Comparison of ENCODE assay signal across 12 mouse cellular contexts in the genomic region with DNA sequence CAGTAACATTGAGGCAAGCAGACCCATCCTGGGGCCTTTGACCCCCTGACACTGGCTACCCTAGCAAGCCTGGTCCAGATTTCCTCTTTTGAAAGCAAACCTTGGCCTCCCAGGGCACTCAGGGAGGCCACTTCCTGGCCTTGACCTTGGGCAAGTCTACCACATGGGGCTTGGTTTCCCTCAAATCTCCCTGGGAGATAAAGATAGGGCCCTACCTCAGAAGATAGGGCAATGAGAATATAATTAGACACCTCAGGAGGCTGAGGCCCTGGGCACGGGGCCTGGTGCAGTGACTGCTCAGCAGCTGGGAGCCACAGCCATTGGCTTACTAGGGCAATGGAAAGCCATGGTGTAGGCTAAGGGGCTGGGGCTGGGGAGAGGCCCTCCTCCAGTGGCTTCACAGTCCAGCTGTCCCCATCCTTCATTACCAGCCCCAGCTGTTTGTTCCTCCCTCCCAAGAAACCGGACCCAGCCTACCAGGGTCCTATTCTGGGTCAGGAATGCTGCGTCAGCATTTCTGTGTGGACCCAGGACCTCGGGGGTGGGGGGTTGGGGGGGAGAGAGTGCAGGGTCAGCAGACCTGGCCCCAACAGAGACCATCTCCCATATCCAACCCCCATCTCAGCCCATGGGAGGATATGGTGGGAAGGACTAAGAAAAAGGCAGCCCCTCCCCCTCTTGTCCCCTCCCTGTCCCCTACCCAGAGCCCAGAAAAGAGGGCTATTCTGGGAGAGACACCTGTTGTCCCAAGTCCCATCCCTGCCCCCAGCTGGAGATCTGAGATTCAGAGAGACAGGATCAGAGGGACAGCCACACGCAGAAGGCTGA. TPM values are rescaled to one million over a fixed set of nuclear protein-coding genes. Genes with fewer than 3 reads are reported as not detected.
DNase-seq lines count a peak whose midpoint lies in the region; ATAC-seq and TF ChIP-seq lines count a peak whose summit lies in the region.
"Had no signal": no experiment of that assay in that cellular context is flagged by ENCODE, and none has a peak within 500 bp of the region (broad histone marks: within the 10 kb centered on the region; RNA-seq: fewer than 3 reads in every experiment).

No protein-coding gene starts in this region.

- intact Hi-C loops in gastrocnemius, postnatal 36 days (cut with DNase I), result no loop called here
- intact Hi-C loops in left cerebral cortex, adult 2 months (cut with DNase I), result no loop called here

- peaks cover 23% of the 10 kb centered on the region for H3K4me1 ChIP-seq in kidney, embryonic 15.5 days

- H3K4me2 ChIP-seq in kidney, embryonic 15.5 days, result peak overlapping the region; percentile 88

- H3K27me3 ChIP-seq in kidney, embryonic 15.5 days, result peaks cover 3% of the 10 kb centered on the region; the same call in 1 of the 2 replicates

- no peaks in the 10 kb centered on the region for H3K9me3 ChIP-seq in kidney, embryonic 15.5 days (replicated peaks)

- DNase-seq in kidney, adult 8-10 months, result no peak
- peak; percentile 50 to 62 for DNase-seq in gastrocnemius, postnatal 36 days
- DNase-seq in mesoderm, embryonic 11.5 days (ENCODE audit: low read depth, low spot score), result peak; percentile 52
- no peak for DNase-seq in left cerebral cortex, adult 2 months (ENCODE audit: extremely low spot score in 1 of 2, low spot score in 2 of 2)
- no peak for DNase-seq in c-Kit-positive CD71-positive TER-119-positive erythroid progenitor cells, embryonic 14.5 days (ENCODE audit: low spot score)
- DNase-seq in kidney, postnatal 14 days, result no peak
- DNase-seq: adrenal gland, adult 8-10 months; kidney, adult 11 months; thymus, postnatal 4 days had no signal

- no peak overlapping the region for H3K27ac ChIP-seq in kidney, embryonic 15.5 days
- H3K27ac ChIP-seq in left cerebral cortex, adult 2 months, result no peak overlapping the region

- H3K36me3 ChIP-seq in kidney, embryonic 15.5 days, result no peaks in the 10 kb centered on the region

- ATAC-seq in kidney, embryonic 15.5 days (replicated peaks; ENCODE audit: low FRiP score), result peak; percentile 35; the same call in 1 of the 2 replicates
- ATAC-seq in common myeloid progenitor, adult 5-6 weeks (replicated peaks; ENCODE audit: low read depth, poor library complexity, severe bottlenecking), result peak; percentile 16

- peak overlapping the region; percentile 46 for H3K4me3 ChIP-seq in kidney, embryonic 15.5 days (replicated peaks)
- H3K4me3 ChIP-seq in left cerebral cortex, adult 2 months, result no peak overlapping the region
- H3K4me3 ChIP-seq: erythroblast, embryonic 14.5 days had no signal

- no peak for TF ChIP-seq CTCF in left cerebral cortex, adult 2 months (IDR thresholded peaks at IDR 0.05)

- H3K9ac ChIP-seq in kidney, embryonic 15.5 days, result no peak overlapping the region

- WGBS in kidney, embryonic 15.5 days, result 34% methylated on average over 5 of the region's 5 CpGs

RNA-seq across cellular contexts. Expression of a gene that starts 1.2 kb away (rescaled TPM):
- 1.6 and 1.8 TPM in 2 replicates for polyA plus RNA-seq in kidney, embryonic 15.5 days (2015; fragmentation: Nextera tagmentation; extraction: Ambion mirVana)
- 0.19 and 2.5 TPM in 2 replicates for total RNA-seq in common myeloid progenitor, adult 5-6 weeks (2017)
- 1,000 to 10,000 TPM; 1,495 to 1,823 TPM for total RNA-seq in gastrocnemius, postnatal 36 days (2021)
- total RNA-seq in left cerebral cortex, adult 2 months (2021), result 10 to 100 TPM in 1 of 2 experiments, 1 to 10 TPM in 1; 7.7 to 10.5 TPM

RNA-seq across cellular contexts. Expression of a gene that starts 10.9 kb away (rescaled TPM):
- 0.48 and 1.2 TPM in 2 replicates for polyA plus RNA-seq in kidney, embryonic 15.5 days (2015; fragmentation: Nextera tagmentation; extraction: Ambion mirVana)
- 0.41 and 0.63 TPM in 2 replicates for total RNA-seq in common myeloid progenitor, adult 5-6 weeks (2017)
- total RNA-seq in gastrocnemius, postnatal 36 days (2021), result under 1 TPM; 0.54 to 0.77 TPM
- 1 to 10 TPM; 1.2 to 1.4 TPM for total RNA-seq in left cerebral cortex, adult 2 months (2021)

RNA-seq across cellular contexts. Expression of a gene that starts 32.3 kb away (rescaled TPM):
- polyA plus RNA-seq in kidney, embryonic 15.5 days (2015; fragmentation: Nextera tagmentation; extraction: Ambion mirVana), result 19.4 and 21.4 TPM in 2 replicates
- total RNA-seq in common myeloid progenitor, adult 5-6 weeks (2017), result 23.2 and 28.2 TPM in 2 replicates
- total RNA-seq in gastrocnemius, postnatal 36 days (2021), result 10 to 100 TPM; 10.7 to 11.7 TPM
- 10 to 100 TPM; 34.3 to 38.3 TPM for total RNA-seq in left cerebral cortex, adult 2 months (2021)

RNA-seq across cellular contexts. Expression of a gene that starts 46.3 kb away (rescaled TPM):
- 0.72 and 1.00 TPM in 2 replicates for polyA plus RNA-seq in kidney, embryonic 15.5 days (2015; fragmentation: Nextera tagmentation; extraction: Ambion mirVana)
- total RNA-seq in common myeloid progenitor, adult 5-6 weeks (2017), result 0.92 and 1.6 TPM in 2 replicates
- total RNA-seq in gastrocnemius, postnatal 36 days (2021), result under 1 TPM; 0.25 to 0.26 TPM
- 1 to 10 TPM; 1.4 to 1.8 TPM for total RNA-seq in left cerebral cortex, adult 2 months (2021)

RNA-seq across cellular contexts. Expression of a gene that starts 46.5 kb away (rescaled TPM):
- polyA plus RNA-seq in kidney, embryonic 15.5 days (2015; fragmentation: Nextera tagmentation; extraction: Ambion mirVana), result 3.4 and 4.0 TPM in 2 replicates
- total RNA-seq in common myeloid progenitor, adult 5-6 weeks (2017), result 1.2 and 3.8 TPM in 2 replicates
- total RNA-seq in gastrocnemius, postnatal 36 days (2021), result 1 to 10 TPM in 1 of 2 experiments, under 1 TPM in 1; 0.59 to 1.2 TPM
- total RNA-seq in left cerebral cortex, adult 2 months (2021), result 10 to 100 TPM; 56.0 to 59.3 TPM

Comparison
In these comparisons a context has a peak if more than half of its experiments do, and no peak if none do; other contexts are left out.
1. DNase-seq: peak in gastrocnemius, postnatal 36 days (2 of 2) and mesoderm, embryonic 11.5 days (single experiment); none in kidney, adult 8-10 months (0 of 2), left cerebral cortex, adult 2 months (0 of 2), c-Kit-positive CD71-positive TER-119-positive erythroid progenitor cells, embryonic 14.5 days (single experiment) and kidney, postnatal 14 days (single experiment).
2. RNA of a gene that starts 1.2 kb away (total RNA-seq): 1,495 to 1,823 TPM in gastrocnemius, postnatal 36 days; 7.7 to 10.5 TPM in left cerebral cortex, adult 2 months and 0.19 to 2.5 TPM in common myeloid progenitor, adult 5-6 weeks; every median in the first group is over 100 times any median in the second.